Mouse (Mus musculus): Measurements from ENCODE around the gene Tox3.

DNA sequence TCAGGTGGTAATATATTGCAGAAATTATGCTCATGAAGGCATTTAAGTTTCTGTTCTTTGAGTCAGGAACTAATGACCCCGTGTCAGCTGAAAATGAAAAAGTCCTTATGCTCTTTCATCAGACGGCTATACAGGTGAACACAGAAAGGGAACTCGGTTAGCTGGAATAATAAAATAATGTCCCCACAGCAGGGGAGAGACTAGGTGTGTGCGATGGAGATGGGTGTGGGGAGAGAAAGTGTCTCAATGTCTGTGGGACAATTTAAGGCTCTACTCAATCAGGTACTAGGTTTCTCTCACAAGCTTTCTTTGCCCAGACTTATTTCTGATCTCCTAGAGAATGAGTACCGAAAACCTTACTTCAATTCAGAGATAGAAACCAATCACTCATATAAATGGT is 103.0 kb downstream of the Tox3 start:
- TF ChIP-seq POLR2A (IDR thresholded peaks at IDR 0.05; ENCODE audit: insufficient read length, low read depth) (no peak), MAX (IDR thresholded peaks at IDR 0.05; ENCODE audit: low read depth) (no peak), TCF12 (IDR thresholded peaks at IDR 0.05; ENCODE audit: insufficient read depth, poor library complexity, severe bottlenecking) (no peak), E2F4 (IDR thresholded peaks at IDR 0.05; ENCODE audit: insufficient read depth) (no peak), SRF (IDR thresholded peaks at IDR 0.05; ENCODE audit: control insufficient read depth, insufficient read length, low read depth) (no peak), USF1 (IDR thresholded peaks at IDR 0.05; ENCODE audit: low read depth) (no peak), POLR2AphosphoS2 (IDR thresholded peaks at IDR 0.05; ENCODE audit: insufficient read length, low read depth) (no peak), MYOD1 (IDR thresholded peaks at IDR 0.05; ENCODE audit: control insufficient read depth in 1 of 3, insufficient read length in 2 of 3, low read depth in 2 of 3) (no peak), CEBPB (IDR thresholded peaks at IDR 0.05; ENCODE audit: insufficient read depth, poor library complexity, severe bottlenecking) (no peak), MYOG (IDR thresholded peaks at IDR 0.05; ENCODE audit: control insufficient read depth in 1 of 3, insufficient read depth in 1 of 3, insufficient read length in 2 of 3, low read depth in 2 of 3) (no peak)
